Mouse (Mus musculus) heart, adult 10 weeks (tissue): ENCODE results near the gene Alg1. TPM values are rescaled to one million over a fixed set of nuclear protein-coding genes. Genes with fewer than 3 reads are reported as not detected.

ENCODE experiments used
- polyA plus RNA-seq: library from polyadenylated mRNA; stranded (reverse); fragments of 350-450 nt; fragmentation: Illumina TruSeq; extraction: RNeasy Lipid Tissue Mini Kit (QIAGEN cat#74804); gene quantifications from one replicate; pipeline ENCODE4 v1.2.3, GENCODE M21; 2014; ENCODE audit warnings: low read depth, low replicate concordance

The Alg1 gene
- 23.5 TPM for polyA plus RNA-seq

GRCm38 (mm10) chr16:5233418-5234313, at the start of gene Alg1:
Gene Alg1 (plus strand): TSS chr16:5233621.

GRCm38 (mm10) chr16:5203668-5204433, 29.6 kb upstream of the Alg1 start, which contains the start of gene Nagpa:
Gene Nagpa (minus strand): TSS chr16:5204012.

DNA sequence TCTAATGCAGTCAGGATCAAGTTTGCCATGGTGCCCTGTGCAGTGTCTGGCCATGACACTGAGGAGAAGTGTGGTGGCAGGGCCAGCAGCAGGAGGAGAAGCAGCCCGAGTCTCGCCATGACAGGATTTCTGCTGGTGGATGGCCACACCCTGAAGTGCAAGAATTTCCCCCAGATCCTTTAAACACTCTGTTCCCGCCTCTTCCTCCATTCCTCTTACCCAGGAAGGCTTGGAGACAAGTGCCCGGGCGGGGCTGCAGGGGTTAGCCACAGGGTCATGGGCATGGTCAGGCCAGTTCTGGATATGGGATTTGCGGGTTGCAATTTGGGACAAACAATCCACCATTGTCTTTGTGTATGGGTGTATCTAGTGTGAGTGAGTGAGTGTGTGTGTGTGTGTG, 11.3 kb upstream of the Alg1 start, which contains the start of gene AU021092:
AU021092 (minus strand) TSS at position 160 of the 400 bp plus-strand sequence.

DNA sequence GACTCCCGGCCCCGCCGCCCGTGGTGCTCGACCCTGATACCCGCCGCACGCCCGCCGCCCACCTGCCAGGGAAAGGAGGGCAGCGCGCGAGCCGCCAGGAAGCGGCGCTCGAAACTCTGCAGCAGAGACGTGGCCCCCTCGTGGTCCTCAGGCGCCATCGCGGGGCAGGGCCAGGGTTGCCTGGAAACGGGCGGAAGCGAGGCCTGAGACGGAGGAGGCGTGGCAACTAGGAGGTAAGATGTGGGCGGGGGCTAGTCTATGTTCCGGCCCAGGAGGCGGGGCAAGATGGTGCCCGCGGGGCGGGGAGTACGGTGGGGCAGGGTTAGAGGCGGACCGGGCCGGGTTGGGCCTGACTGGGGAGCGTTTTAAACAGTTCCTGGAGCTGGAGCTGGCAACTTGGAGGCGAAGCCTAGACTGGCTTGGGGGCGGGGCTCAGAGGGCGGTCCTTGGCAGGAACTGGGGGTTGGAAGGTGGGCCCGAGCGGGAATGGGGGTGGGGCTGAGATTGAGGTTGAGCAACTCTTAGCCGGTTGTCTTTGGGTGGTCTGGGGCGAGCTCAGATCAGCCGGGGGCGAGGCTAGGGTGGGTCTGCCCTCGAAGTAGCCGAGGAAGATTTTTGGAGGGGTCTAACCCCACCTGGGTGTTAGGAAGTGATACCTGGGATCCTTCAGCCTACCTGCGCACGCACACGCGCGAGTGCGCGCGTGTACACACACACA, 22.5 kb downstream of the Alg1 start, which contains the start of gene Eef2kmt:
Eef2kmt (minus strand) TSS at position 205 of the 718 bp plus-strand sequence.

Other genes with a start within 250 kb of the Alg1 start
- not detected for gene Sept12, start 235.8 kb upstream of the Alg1 start, polyA plus RNA-seq
- not detected for gene Smim22, start 226.3 kb upstream of the Alg1 start, polyA plus RNA-seq
- gene Rogdi, start 220.1 kb upstream of the Alg1 start, polyA plus RNA-seq: 35.0 TPM
- gene Glyr1, start 183.8 kb upstream of the Alg1 start, polyA plus RNA-seq: 52.6 TPM
- gene Ubn1, start 183.6 kb upstream of the Alg1 start, polyA plus RNA-seq: 20.4 TPM
- 4.8 TPM for gene Ppl, start 101.2 kb upstream of the Alg1 start, polyA plus RNA-seq
- gene Sec14l5, start 86.5 kb upstream of the Alg1 start, polyA plus RNA-seq: 2.7 TPM
- gene Nagpa, start 29.6 kb upstream of the Alg1 start, polyA plus RNA-seq: 15.2 TPM
- gene AU021092, start 11.3 kb upstream of the Alg1 start, polyA plus RNA-seq: 9.1 TPM
- gene Eef2kmt, start 22.4 kb downstream of the Alg1 start, polyA plus RNA-seq: 14.2 TPM